Mouse (Mus musculus) bone marrow, adult 2 months (tissue): ENCODE measurements around the gene Ncapd2. TPM values are rescaled to one million over a fixed set of nuclear protein-coding genes. Genes with fewer than 3 reads are reported as not detected.
A peak's percentile ranks its signal among the peaks of the same experiment; 100 is the strongest.

Source experiments
- H3K27ac ChIP-seq: fragments of 200-500 bp; 2 replicates; pipeline ENCODE4 v1.5.1; 2012; ENCODE audit warnings: low read depth, mild to moderate bottlenecking, control low read depth, inconsistent platforms, low read length; ENCODE audit not compliant: control insufficient read depth, poor library complexity, insufficient read depth
- H3K4me1 ChIP-seq: fragments of 200-500 bp; 2 replicates; pipeline ENCODE4 v1.6.1; 2011; ENCODE audit warnings: low read length; ENCODE audit not compliant: control insufficient read depth, insufficient read depth
- H3K4me3 ChIP-seq: fragments of 200-500 bp; replicated peaks from 2 replicates; pipeline ENCODE3; 2011; ENCODE audit warnings: mild to moderate bottlenecking, low read depth, low read length, control low read depth; ENCODE audit not compliant: control insufficient read depth
- CTCF ChIP-seq: fragments of 200-500 bp; IDR thresholded peaks from 2 replicates; pipeline ENCODE4 v1.5.1; 2011; ENCODE audit warnings: low read length, control low read depth; ENCODE audit not compliant: control insufficient read depth, insufficient read depth
- POLR2A ChIP-seq: fragments of 200-500 bp; IDR thresholded peaks from 2 replicates; pipeline ENCODE4 v1.6.1; 2011; ENCODE audit warnings: low read depth, mild to moderate bottlenecking, control low read depth, low read length, borderline replicate concordance; ENCODE audit not compliant: control insufficient read depth
- WGBS: fragments of 180-500 bp; shearing (Covaris S2); methylation state at CpG from one replicate; pipeline ENCODE4 v1.1.7; 2018; 5-methylcytosine and 5-hydroxymethylcytosine counted together
- polyA plus RNA-seq: library from polyadenylated mRNA; stranded (reverse); fragments of >200 nt; gene quantifications from 2 replicates; pipeline ENCODE4 v1.2.4, GENCODE M21; 2011; ENCODE audit warnings: low replicate concordance; ENCODE audit not compliant: missing spikeins, insufficient read depth, insufficient read length

The Ncapd2 gene
- polyA plus RNA-seq, 1 experiment: 361 TPM

DNA sequence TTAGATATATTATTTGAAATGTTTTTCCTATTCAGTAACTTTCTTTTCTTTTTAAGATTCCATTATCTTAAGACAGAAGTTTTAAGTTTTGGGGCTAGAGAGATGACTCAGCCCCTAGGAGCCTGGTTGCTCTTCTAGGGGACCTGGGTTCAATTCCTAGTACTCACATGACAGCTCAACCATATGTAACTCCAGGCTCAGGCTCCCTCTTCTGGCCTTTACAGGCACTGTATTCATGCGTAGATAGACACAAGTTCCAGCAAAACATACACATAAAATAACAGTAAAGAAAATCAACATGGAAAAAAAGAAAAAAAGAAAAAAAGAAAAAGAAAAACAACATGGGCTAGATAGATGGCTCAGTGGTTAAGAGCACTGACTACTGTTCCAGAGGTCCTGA, 18.9 kb upstream of the Ncapd2 start:
- H3K4me1 ChIP-seq: no peaks in the 10 kb centered on the region; the same call in none of the 2 replicates
- no peak overlapping the region for H3K27ac ChIP-seq
- TF ChIP-seq CTCF: no peak
- no peak for TF ChIP-seq POLR2A
- 83% methylated on average over 1 of the region's 1 CpGs for WGBS
- H3K4me3 ChIP-seq: no peak overlapping the region

DNA sequence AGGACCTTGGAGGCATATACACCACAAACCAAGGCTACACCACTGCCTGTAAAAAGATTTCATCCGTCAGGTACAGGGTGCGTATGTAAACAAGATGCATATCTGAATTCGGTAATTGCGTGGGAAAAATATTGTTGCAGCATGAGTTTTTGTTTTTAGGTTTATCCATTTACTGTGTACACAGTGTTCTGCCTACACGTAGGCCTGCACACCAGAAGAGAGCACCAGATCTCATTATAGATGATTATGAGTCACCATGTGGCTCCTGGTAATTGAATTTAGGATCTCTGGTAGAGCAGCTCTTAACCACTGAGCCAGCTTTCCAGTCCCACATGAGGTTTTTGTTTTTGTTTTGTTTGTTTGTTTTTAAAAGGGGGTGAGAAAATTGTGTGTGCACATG, 5.7 kb upstream of the Ncapd2 start:
- Histone ChIP-seq H3K4me3 (no peak overlapping the region), H3K27ac (no peak overlapping the region), H3K4me1 (no peaks in the 10 kb centered on the region)
- WGBS: 79% methylated on average over 5 of the region's 5 CpGs
- TF ChIP-seq POLR2A: no peak

DNA sequence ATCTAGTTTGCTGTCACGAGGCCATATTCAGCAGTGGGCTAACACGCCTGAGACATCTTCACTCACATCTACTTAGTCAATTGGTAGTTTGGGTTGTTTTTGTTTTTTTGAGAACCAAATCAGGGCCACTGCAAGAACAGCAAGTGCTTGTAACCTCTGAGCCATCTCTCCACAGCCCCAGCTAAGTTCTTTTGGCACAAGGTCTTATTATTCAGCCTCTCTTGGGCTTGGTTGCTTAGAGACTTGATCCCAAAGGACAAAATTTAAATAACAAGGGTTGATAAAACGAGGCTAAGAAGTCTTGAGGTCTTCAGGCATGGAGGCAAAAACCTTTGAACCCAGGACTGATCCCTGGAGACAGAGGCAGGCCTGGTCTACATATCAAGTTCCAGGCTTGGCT, 4.8 kb upstream of the Ncapd2 start:
- no peak overlapping the region for H3K27ac ChIP-seq
- no peak overlapping the region for H3K4me3 ChIP-seq
- WGBS: 73% methylated on average over 3 of the region's 3 CpGs
- TF ChIP-seq CTCF (no peak), POLR2A (no peak)
- no peaks in the 10 kb centered on the region for H3K4me1 ChIP-seq

DNA sequence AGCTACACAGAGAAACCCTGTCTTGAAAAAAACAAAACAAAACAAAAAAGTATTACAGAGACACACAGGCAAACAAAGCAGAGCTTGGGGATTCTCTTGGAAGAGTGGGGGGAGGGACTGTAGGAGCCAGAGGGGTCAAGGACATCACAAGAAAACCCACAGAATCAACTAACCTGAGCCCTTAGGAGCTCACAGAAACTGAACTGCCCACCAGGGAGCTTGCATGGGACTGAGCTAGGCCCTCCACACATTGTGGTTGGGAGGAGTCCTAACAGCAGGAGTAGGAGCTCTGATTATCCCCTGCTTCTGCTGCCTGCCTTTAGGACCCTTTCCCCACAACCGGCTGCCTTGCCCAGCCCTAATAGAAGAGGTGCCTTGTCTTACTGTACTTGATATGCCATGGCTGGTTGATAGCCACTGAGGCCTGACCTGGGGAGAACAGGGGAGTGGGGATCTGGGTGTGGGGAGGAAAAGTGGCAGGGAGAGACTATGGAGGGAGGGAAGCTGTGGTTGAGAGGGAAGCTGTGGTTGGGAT, 4.1 kb upstream of the Ncapd2 start:
- no peak overlapping the region for H3K4me3 ChIP-seq
- H3K27ac ChIP-seq: no peak overlapping the region
- H3K4me1 ChIP-seq: peaks cover 1% of the 10 kb centered on the region; the same call in 1 of the 2 replicates
- WGBS: 80% methylated on average over 1 of the region's 1 CpGs
- no peak for TF ChIP-seq CTCF
- no peak for TF ChIP-seq POLR2A

DNA sequence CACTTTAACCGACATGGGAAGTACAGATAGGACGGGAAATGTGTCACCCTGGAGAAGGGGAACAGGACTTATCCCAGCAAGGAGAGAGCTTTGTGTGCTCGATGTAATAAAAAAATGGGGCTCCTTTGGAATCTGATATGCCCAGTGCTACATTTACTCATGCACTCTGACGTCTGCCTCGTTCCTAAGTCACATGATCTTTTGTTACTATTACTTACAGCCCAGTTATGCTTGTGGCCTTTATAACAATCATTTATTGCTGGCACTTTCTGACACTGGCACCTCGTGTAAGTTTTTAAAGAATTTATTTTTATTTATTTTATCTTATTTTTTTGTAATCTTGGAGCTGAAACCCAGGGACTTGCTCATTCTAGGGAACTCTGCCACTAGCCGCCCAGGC, 1.9 kb upstream of the Ncapd2 start:
- H3K4me3 ChIP-seq: no peak overlapping the region
- H3K27ac ChIP-seq: no peak overlapping the region
- no peak for TF ChIP-seq POLR2A
- TF ChIP-seq CTCF: no peak
- peaks cover 1% of the 10 kb centered on the region; the same call in 1 of the 2 replicates for H3K4me1 ChIP-seq
- WGBS: 34% methylated on average over 7 of the region's 7 CpGs

DNA sequence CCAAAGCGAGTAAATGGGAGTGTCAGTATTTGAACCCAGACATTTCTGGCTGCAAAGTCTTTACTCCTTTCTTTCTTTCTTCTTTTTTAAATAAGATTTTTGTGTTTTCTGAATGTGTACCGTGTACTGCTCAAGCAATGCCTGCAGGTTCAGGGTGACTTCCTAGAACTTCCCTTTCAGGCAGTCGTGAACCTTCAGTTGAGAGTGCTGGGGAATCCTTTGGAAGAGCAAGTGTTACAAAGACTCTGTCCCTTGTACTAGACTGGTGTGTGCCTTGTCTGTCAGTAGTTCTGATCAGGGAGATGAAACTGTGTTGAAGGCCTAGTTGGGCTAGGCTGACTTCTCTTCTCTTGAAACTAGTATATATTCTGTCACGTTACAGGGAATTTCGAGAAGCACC, 1.3 kb upstream of the Ncapd2 start:
- WGBS: 13% methylated on average over 5 of the region's 5 CpGs
- Histone ChIP-seq H3K4me3 (peak overlapping the region; percentile 93), H3K4me1 (peaks cover 1% of the 10 kb centered on the region; the same call in 1 of the 2 replicates), H3K27ac (peak overlapping the region; percentile 98; the same call in 1 of the 2 replicates)
- TF ChIP-seq CTCF: no peak
- TF ChIP-seq POLR2A: no peak

DNA sequence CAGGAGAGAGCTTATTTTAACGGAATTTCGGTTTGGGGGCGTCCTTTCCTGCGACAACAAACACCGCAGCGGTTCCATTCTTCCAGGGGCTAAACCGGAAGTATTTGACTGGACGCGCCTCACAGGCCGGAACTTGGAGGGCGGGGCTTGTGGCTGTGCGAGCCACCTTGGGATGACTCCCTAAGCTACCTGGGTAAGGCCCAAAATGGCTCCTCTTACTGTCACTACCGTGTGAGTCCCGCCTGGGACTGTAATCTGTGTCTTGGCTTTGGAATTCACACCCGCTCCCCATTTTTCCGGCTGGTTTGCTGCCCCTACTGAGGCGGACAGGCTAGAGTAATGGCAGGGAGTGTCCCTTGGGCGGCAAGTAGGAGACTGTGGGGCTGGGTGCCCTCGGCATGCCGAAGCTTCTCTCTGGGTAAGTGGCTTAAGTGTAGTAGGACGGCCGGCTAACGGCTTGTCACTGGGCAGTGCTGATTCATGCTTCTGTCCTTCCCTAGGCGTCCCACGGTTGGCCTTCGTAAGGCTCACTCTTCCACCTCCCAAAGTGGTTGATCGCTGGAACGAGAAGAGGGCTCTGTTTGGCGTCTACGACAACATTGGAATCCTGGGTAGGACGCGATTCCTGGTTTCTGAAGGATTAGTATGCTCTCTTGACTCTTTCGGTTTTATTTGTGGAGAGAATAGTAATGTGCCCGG, 664 bp upstream of the Ncapd2 start:
- H3K4me1 ChIP-seq: peaks cover 1% of the 10 kb centered on the region; the same call in 1 of the 2 replicates
- H3K27ac ChIP-seq: peak overlapping the region; percentile 98
- no peak; the same call in 1 of the 2 replicates for TF ChIP-seq POLR2A
- TF ChIP-seq CTCF: no peak
- peak overlapping the region; percentile 93 for H3K4me3 ChIP-seq
- WGBS: under 1% methylated on average over 34 of the region's 34 CpGs

DNA sequence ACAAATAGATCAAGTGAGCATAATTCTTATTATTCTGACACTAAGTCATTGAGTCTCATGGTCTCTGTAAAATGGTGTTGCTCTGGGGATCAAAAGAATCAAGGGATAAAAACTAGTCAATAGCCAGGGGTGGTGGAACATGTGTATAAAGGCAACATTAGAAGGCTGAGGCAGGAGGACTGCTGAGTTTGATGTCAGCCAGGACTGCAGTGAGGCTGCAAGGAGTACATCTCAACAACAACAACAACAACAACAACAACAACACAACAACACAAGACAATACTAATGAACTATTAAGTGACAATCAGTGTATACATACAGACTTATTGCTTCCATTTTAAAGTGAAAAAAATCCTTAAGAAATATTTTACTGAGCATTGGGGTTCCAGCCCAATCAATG, 685 bp downstream of the Ncapd2 start:
- peak overlapping the region; percentile 98 for H3K4me3 ChIP-seq
- TF ChIP-seq CTCF (no peak), POLR2A (no peak)
- H3K27ac ChIP-seq: no peak overlapping the region; the same call in 1 of the 2 replicates
- H3K4me1 ChIP-seq: peaks cover 1% of the 10 kb centered on the region; the same call in 1 of the 2 replicates
